Mouse (Mus musculus): ENCODE results near the gene Troap. TPM values are rescaled to one million over a fixed set of nuclear protein-coding genes. Genes with fewer than 3 reads are reported as not detected.

Gene Troap
- total and polyA plus RNA-seq, 3 experiments: 25.8 to 70.2 TPM; not detected in 1

- TF ChIP-seq MAX (IDR thresholded peaks at IDR 0.05; ENCODE audit: low read length): 0 out of 2 replicates have a peak, but pooled peaks have one; percentile 15
- TF ChIP-seq MYC (IDR thresholded peaks at IDR 0.05; ENCODE audit: low read depth, low read length): peak; percentile 82
- TF ChIP-seq MEF2A (IDR thresholded peaks at IDR 0.05; ENCODE audit: extremely low read depth, insufficient replicate concordance, low read depth, low read length, poor library complexity, severe bottlenecking): no peak
- TF ChIP-seq SMC3 (IDR thresholded peaks at IDR 0.05; ENCODE audit: low read depth, low read length): peak; percentile 75
- TF ChIP-seq JUND (IDR thresholded peaks at IDR 0.05; ENCODE audit: low read depth, low read length): no peak
- no peak for TF ChIP-seq ELF1 (IDR thresholded peaks at IDR 0.05; ENCODE audit: low read depth, low read length)
- no peak for TF ChIP-seq POLR2AphosphoS2 (IDR thresholded peaks at IDR 0.05; ENCODE audit: low read length)
- TF ChIP-seq TBP (IDR thresholded peaks at IDR 0.05; ENCODE audit: low read depth, low read length): peak; percentile 78
- no peak for TF ChIP-seq ZKSCAN1 (IDR thresholded peaks at IDR 0.05; ENCODE audit: low read depth, low read length)
- TF ChIP-seq RCOR1 (IDR thresholded peaks at IDR 0.05; ENCODE audit: low read depth, low read length): no peak
- TF ChIP-seq ZMIZ1 (IDR thresholded peaks at IDR 0.05; ENCODE audit: low read depth, low read length): no peak
- no peak for TF ChIP-seq UBTF (IDR thresholded peaks at IDR 0.05; ENCODE audit: borderline replicate concordance, insufficient read depth, low read depth, low read length)
- peak; percentile 71 for TF ChIP-seq SIN3A (IDR thresholded peaks at IDR 0.05; ENCODE audit: low read length)
- TF ChIP-seq EP300 (IDR thresholded peaks at IDR 0.05; ENCODE audit: low read depth in 1 of 2, low read length in 2 of 2): no peak
- TF ChIP-seq CTCF (IDR thresholded peaks at IDR 0.05 in 2 of 3, conservative IDR thresholded peaks at IDR 0.05 in 1 of 3; ENCODE audit: control insufficient read depth in 1 of 3, insufficient read depth in 1 of 3, low read depth in 2 of 3, low read length in 3 of 3, poor library complexity in 1 of 3, severe bottlenecking in 1 of 3): peak; percentile 85 to 93 (median 86)
- no peak for TF ChIP-seq BHLHE40 (IDR thresholded peaks at IDR 0.05; ENCODE audit: borderline replicate concordance, low read depth, low read length)
- no peak for TF ChIP-seq GABPA (IDR thresholded peaks at IDR 0.05; ENCODE audit: low read depth, low read length)
- peak; percentile 62 for TF ChIP-seq HCFC1 (IDR thresholded peaks at IDR 0.05; ENCODE audit: low read depth, low read length)
- no peak; the same call in 1 of the 2 replicates for TF ChIP-seq MAZ (IDR thresholded peaks at IDR 0.05; ENCODE audit: low read depth, low read length)
- no peak for TF ChIP-seq ETS1 (IDR thresholded peaks at IDR 0.05; ENCODE audit: low read depth, low read length)
Observed at GRCm38 (mm10) chr15:99024668-99025314, 49.6 kb upstream of the Troap start (continued).

- Histone ChIP-seq H3K36me3 (ENCODE audit: control insufficient read depth in 1 of 2, insufficient read depth in 2 of 2, low read length in 2 of 2) (peaks cover 0 to 10% of the 10 kb centered on the region in 2 experiments; a peak in 2 of 4 replicates), H3K27me3 (ENCODE audit: control insufficient read depth in 1 of 2, insufficient read depth in 2 of 2, low read length in 2 of 2) (no peaks in the 10 kb centered on the region), H3K27ac (ENCODE audit: control insufficient read depth, low read depth, low read length) (peak overlapping the region; percentile 50), H3K9me3 (replicated peaks; ENCODE audit: insufficient read depth, low read length) (no peaks in the 10 kb centered on the region), H3K79me2 (ENCODE audit: control insufficient read depth, insufficient read depth, low read length, poor library complexity) (peaks cover 4% of the 10 kb centered on the region), H3K4me3 (ENCODE audit: control insufficient read depth in 1 of 2, insufficient read depth in 1 of 2, low read depth in 2 of 2, low read length in 2 of 2) (peak overlapping the region; percentile 45 to 65), H3K4me1 (ENCODE audit: control insufficient read depth in 1 of 2, insufficient read depth in 2 of 2, low read length in 2 of 2) (peaks cover 3 to 5% of the 10 kb centered on the region in 2 experiments; a peak in 3 of 4 replicates), H3K9ac (ENCODE audit: control insufficient read depth, low read depth, low read length, poor library complexity, severe bottlenecking) (peak overlapping the region; percentile 45)
- no peak; the same call in 1 of the 2 replicates for TF ChIP-seq SIN3A (IDR thresholded peaks at IDR 0.05; ENCODE audit: low read length)
- TF ChIP-seq SMC3 (IDR thresholded peaks at IDR 0.05; ENCODE audit: low read depth, low read length): no peak
- TF ChIP-seq MYC (IDR thresholded peaks at IDR 0.05; ENCODE audit: low read depth, low read length): no peak
- TF ChIP-seq NRF1 (IDR thresholded peaks at IDR 0.05; ENCODE audit: insufficient read depth, low read depth, low read length, poor library complexity, severe bottlenecking): peak; percentile 41; the same call in 1 of the 2 replicates
- TF ChIP-seq TCF12 (IDR thresholded peaks at IDR 0.05; ENCODE audit: low read depth, low read length): no peak
- peak; percentile 32; the same call in 1 of the 2 replicates for TF ChIP-seq HCFC1 (IDR thresholded peaks at IDR 0.05; ENCODE audit: low read depth, low read length)
- TF ChIP-seq CHD2 (IDR thresholded peaks at IDR 0.05; ENCODE audit: low read length): no peak
- TF ChIP-seq POLR2AphosphoS2 (IDR thresholded peaks at IDR 0.05; ENCODE audit: low read length): no peak
- no peak for TF ChIP-seq TAL1 (IDR thresholded peaks at IDR 0.05; ENCODE audit: low read length)
- TF ChIP-seq MXI1 (IDR thresholded peaks at IDR 0.05; ENCODE audit: low read depth, low read length): no peak
- no peak for TF ChIP-seq MAFK (IDR thresholded peaks at IDR 0.05; ENCODE audit: borderline replicate concordance, low read depth, low read length)
- TF ChIP-seq TBP (IDR thresholded peaks at IDR 0.05; ENCODE audit: low read depth, low read length): peak; percentile 68
- TF ChIP-seq ZKSCAN1 (IDR thresholded peaks at IDR 0.05; ENCODE audit: low read depth, low read length): no peak
- TF ChIP-seq RCOR1 (IDR thresholded peaks at IDR 0.05; ENCODE audit: low read depth, low read length): no peak
- peak; percentile 66 for TF ChIP-seq MAZ (IDR thresholded peaks at IDR 0.05; ENCODE audit: low read depth, low read length)
- no peak for TF ChIP-seq BHLHE40 (IDR thresholded peaks at IDR 0.05; ENCODE audit: borderline replicate concordance, low read depth, low read length)
- peak; percentile 40 for TF ChIP-seq NELFE (IDR thresholded peaks at IDR 0.05; ENCODE audit: low read depth, low read length)
- TF ChIP-seq POLR2AphosphoS5 (IDR thresholded peaks at IDR 0.05; ENCODE audit: borderline replicate concordance, low read depth, low read length): no peak
- no peak for TF ChIP-seq UBTF (IDR thresholded peaks at IDR 0.05; ENCODE audit: borderline replicate concordance, insufficient read depth, low read depth, low read length)
- TF ChIP-seq POLR2A (IDR thresholded peaks at IDR 0.05; ENCODE audit: control insufficient read depth in 1 of 2, insufficient read depth in 1 of 2, low read depth in 1 of 2, low read length in 2 of 2, poor library complexity in 1 of 2): peak; percentile 36; a peak in 1 of 4 replicates
- TF ChIP-seq JUND (IDR thresholded peaks at IDR 0.05; ENCODE audit: low read depth, low read length): no peak
- no peak for TF ChIP-seq E2F4 (IDR thresholded peaks at IDR 0.05; ENCODE audit: borderline replicate concordance, low read depth, low read length)
- peak; percentile 17; the same call in 1 of the 2 replicates for TF ChIP-seq ELF1 (IDR thresholded peaks at IDR 0.05; ENCODE audit: low read depth, low read length)
- peak; percentile 90 for DNase-seq (ENCODE audit: low read depth, low spot score)
Observed at GRCm38 (mm10) chr15:99025414-99025813, 49.0 kb upstream of the Troap start.

Measured in MEL (cell line).